Mouse (Mus musculus) spleen, adult 2 months (tissue): ENCODE results near the gene Prss46. TPM values are rescaled to one million over a fixed set of nuclear protein-coding genes. Genes with fewer than 3 reads are reported as not detected.

Experiments
- DNase-seq, 2 experiments: peaks; one replicate each; pipeline versions ENCODE4 v3.0.0 to v3.0.0-alpha.2; 2012 to 2021; ENCODE audit warnings: low spot score in 2 of 2, low read depth in 1 of 2
- H3K27ac ChIP-seq: fragments of 200-500 bp; 2 replicates; pipeline ENCODE4 v1.5.1; 2012; ENCODE audit warnings: low read length, inconsistent platforms; ENCODE audit not compliant: insufficient read depth
- H3K27me3 ChIP-seq: fragments of 200-500 bp; 2 replicates; pipeline ENCODE4 v1.6.1; 2012; ENCODE audit warnings: mild to moderate bottlenecking, moderate library complexity, low read length, inconsistent platforms; ENCODE audit not compliant: control insufficient read depth, insufficient read depth
- H3K36me3 ChIP-seq: fragments of 200-500 bp; 2 replicates; pipeline ENCODE4 v1.6.1; 2012; ENCODE audit warnings: mild to moderate bottlenecking, low read length, inconsistent platforms; ENCODE audit not compliant: control insufficient read depth, insufficient read depth
- H3K4me1 ChIP-seq: fragments of 200-500 bp; 2 replicates; pipeline ENCODE4 v1.6.1; 2011; ENCODE audit warnings: inconsistent platforms; ENCODE audit not compliant: control insufficient read depth, insufficient read depth, insufficient read length
- H3K4me3 ChIP-seq: fragments of 200-500 bp; 2 replicates; pipeline ENCODE4 v1.5.1; 2011; ENCODE audit warnings: mild to moderate bottlenecking, inconsistent platforms; ENCODE audit not compliant: insufficient read depth, insufficient read length; ENCODE audit errors: extremely low read depth
- CTCF ChIP-seq: fragments of 200-500 bp; IDR thresholded peaks from 2 replicates; pipeline ENCODE4 v1.5.1; 2011; ENCODE audit warnings: mild to moderate bottlenecking, inconsistent platforms; ENCODE audit not compliant: insufficient read depth, insufficient read length, insufficient replicate concordance; ENCODE audit errors: extremely low read depth
- POLR2A ChIP-seq: fragments of 200-500 bp; IDR thresholded peaks from 2 replicates; pipeline ENCODE4 v1.6.1; 2011; ENCODE audit warnings: low read depth, low read length, inconsistent platforms
- WGBS: fragments of 180-500 bp; shearing (Covaris S2); methylation state at CpG from one replicate; pipeline ENCODE4 v1.1.7; 2018; 5-methylcytosine and 5-hydroxymethylcytosine counted together
- polyA plus RNA-seq: library from polyadenylated mRNA; depleted of rRNA; stranded (reverse); fragments of >200 nt; gene quantifications from 2 replicates; pipeline ENCODE4 v1.2.3, GENCODE M21; 2012

Prss46 gene
- polyA plus RNA-seq, 1 experiment = not detected

DNA sequence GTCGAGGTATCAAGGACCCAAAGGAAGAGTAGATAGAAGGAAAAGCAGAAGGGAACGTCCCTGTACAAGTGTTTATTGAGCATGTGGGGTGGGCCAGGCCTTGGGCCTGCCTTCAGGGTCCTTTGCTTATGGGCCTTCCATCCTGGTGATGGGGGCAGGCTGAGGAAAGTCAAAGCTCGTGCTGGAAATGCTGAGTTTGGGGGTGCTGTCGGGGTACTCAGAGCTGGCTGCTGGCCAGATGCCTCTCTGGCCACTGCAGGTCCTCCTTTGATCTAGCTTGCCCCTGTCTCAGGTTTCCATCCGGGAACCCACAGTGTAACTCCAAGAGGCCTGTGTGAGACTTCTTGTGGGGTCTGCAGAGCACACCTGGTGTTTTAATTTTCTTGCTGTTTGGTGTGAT, 14.2 kb downstream of the Prss46 start:
- no peak for DNase-seq
- Histone ChIP-seq H3K4me3 (no peak overlapping the region), H3K36me3 (no peaks in the 10 kb centered on the region), H3K4me1 (peaks cover 4% of the 10 kb centered on the region; the same call in 1 of the 2 replicates), H3K27ac (no peak overlapping the region), H3K27me3 (peaks cover 7% of the 10 kb centered on the region; the same call in 1 of the 2 replicates)
- 82% methylated on average over 5 of the region's 5 CpGs for WGBS
- TF ChIP-seq CTCF (no peak), POLR2A (no peak)

GRCm38 (mm10) chr9:110858967-110859596, 14.8 kb downstream of the Prss46 start:
- H3K27ac ChIP-seq = no peak overlapping the region

GRCm38 (mm10) chr9:110871030-110871429, 26.7 kb downstream of the Prss46 start:
- no peak overlapping the region for H3K27ac ChIP-seq
- TF ChIP-seq CTCF (peak; percentile 43; the same call in 1 of the 2 replicates), POLR2A (no peak)
- no peaks in the 10 kb centered on the region for H3K27me3 ChIP-seq
- DNase-seq = no peak
- no peak overlapping the region for H3K4me3 ChIP-seq
- 17% methylated on average over 7 of the region's 7 CpGs for WGBS
- H3K36me3 ChIP-seq = no peaks in the 10 kb centered on the region
- no peaks in the 10 kb centered on the region for H3K4me1 ChIP-seq

More at GRCm38 (mm10) chr9:110858967-110859596, 14.8 kb downstream of the Prss46 start:
- 78% methylated on average over 5 of the region's 5 CpGs for WGBS
- Histone ChIP-seq H3K36me3 (no peaks in the 10 kb centered on the region), H3K4me3 (no peak overlapping the region), H3K4me1 (peaks cover 4% of the 10 kb centered on the region; the same call in 1 of the 2 replicates), H3K27me3 (peaks cover 7% of the 10 kb centered on the region; the same call in 1 of the 2 replicates)
- TF ChIP-seq CTCF (no peak), POLR2A (no peak)
- no peak for DNase-seq

DNA sequence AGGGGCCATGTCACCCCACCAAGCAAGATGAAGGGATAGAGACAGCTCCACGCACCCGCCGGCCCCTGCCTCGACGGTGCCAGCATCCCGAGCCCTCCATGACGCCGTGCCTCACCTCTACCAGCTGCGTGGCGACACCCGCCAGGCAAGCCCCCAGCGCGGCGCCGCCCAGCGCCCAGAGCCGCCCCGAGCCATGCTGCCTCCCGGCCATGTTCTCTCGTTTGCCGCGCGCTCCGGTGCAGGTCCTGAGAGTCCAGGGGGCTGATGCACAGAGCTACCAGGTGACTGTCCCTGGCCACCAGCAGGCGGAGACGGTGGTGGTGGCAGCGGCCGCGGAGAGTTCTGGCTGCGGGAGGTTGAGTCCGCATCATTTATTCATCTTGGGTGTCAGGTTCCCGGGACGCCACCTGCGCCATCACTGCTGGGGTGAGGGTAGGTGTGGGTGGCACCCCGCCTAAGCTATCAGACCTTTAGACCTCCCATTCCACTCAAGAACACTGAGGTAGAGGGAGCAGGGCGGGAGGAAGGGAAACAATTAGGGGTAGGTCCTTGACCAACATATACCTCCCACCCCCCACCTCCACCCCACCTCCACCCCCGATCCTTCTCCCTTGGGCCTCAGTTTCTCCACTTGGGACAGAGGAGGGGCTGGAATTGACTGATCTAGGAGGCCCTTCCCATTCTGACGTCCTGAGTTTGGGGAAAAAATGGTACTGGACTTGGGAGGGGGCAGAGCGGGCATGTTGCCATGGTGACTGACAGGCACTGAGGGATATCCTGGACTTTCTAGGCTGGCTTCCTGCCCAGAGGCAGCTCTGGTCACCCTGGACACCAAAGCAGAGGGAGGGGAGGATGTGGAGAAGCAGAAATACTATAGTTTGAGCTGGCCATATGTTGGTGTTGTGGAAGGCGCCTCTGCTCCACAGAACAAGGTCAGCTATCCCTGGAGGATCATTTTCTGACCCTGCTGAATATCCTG, 29.7 kb downstream of the Prss46 start:
- Histone ChIP-seq H3K36me3 (no peaks in the 10 kb centered on the region), H3K4me1 (no peaks in the 10 kb centered on the region; the same call in 1 of the 2 replicates), H3K27ac (no peak overlapping the region), H3K27me3 (no peaks in the 10 kb centered on the region), H3K4me3 (peak overlapping the region; percentile 13; the same call in 1 of the 2 replicates)
- no peak for DNase-seq
- WGBS = 31% methylated on average over 40 of the region's 40 CpGs
- TF ChIP-seq CTCF = no peak
- TF ChIP-seq POLR2A = no peak

DNA sequence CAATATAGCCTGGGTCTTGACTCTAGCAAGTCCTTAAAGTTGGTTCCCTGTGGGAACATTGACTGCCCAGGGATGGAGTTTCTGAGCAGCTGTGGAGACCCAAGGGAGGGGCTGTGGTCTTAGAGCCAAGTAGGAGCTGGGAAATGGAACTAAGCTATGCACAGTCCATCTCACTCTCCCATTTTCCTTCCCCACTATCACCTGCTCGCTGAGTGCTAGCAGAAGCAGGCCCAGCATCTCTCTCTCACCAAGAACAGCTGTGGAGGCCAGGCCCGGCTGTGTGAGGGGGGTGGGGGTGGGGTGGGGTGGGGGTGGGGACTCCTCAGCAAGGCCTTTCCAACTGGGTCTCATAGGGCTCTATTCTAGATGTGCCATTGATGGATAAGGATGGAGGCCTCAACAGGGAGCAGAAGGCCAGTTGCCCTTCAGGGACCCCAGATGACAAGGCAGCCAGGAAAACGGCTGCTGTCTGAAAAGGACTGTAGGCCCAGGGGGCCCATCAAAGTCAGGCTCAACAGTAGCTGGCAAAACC, 30.4 kb downstream of the Prss46 start:
- DNase-seq = no peak
- 84% methylated on average over 3 of the region's 3 CpGs for WGBS
- H3K27ac ChIP-seq = no peak overlapping the region
- H3K36me3 ChIP-seq = no peaks in the 10 kb centered on the region
- no peak for TF ChIP-seq POLR2A
- no peak for TF ChIP-seq CTCF
- no peak overlapping the region for H3K4me3 ChIP-seq
- no peaks in the 10 kb centered on the region for H3K27me3 ChIP-seq
- H3K4me1 ChIP-seq = no peaks in the 10 kb centered on the region; the same call in 1 of the 2 replicates

DNA sequence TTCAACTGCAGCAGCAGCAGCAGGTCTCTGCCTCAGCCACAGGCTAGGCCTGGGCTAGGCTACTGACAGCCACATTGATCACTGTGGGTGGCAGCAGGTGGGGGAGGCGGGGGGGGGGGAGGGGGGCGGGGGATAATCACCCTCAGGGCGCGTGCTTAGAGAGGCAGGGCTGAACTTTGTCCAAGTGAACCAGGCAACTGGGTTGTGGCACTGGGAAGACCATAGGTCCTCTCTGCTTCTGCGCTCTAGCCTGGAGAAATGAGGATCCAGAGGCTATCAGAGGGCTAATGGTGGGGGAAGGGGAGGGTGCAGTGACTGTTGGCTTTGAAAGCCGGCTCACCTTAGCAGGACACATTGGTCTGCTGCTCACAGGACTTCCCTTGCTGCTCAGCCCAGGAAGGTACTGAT, 31.0 kb downstream of the Prss46 start:
- 78% methylated on average over 6 of the region's 6 CpGs for WGBS
- no peak for DNase-seq
- no peak for TF ChIP-seq CTCF
- no peak for TF ChIP-seq POLR2A
- Histone ChIP-seq H3K4me1 (no peaks in the 10 kb centered on the region; the same call in 1 of the 2 replicates), H3K27ac (no peak overlapping the region), H3K36me3 (no peaks in the 10 kb centered on the region), H3K4me3 (no peak overlapping the region), H3K27me3 (no peaks in the 10 kb centered on the region; the same call in 1 of the 2 replicates)
